Mouse (Mus musculus): ENCODE measurements around the gene Neu2.

GRCm38 (mm10) chr1:87573800-87574215 is 64.1 kb downstream of the Neu2 start, which contains the start of gene Ngef:
- no peak for TF ChIP-seq FLI1 (IDR thresholded peaks at IDR 0.05; ENCODE audit: low read length)
- no peak for TF ChIP-seq GATA1 (IDR thresholded peaks at IDR 0.05; ENCODE audit: borderline replicate concordance, low read length)
